Mouse (Mus musculus) inflammation-experienced regulatory T-cells, adult 6 months (primary cell): ENCODE measurements at regions not wholly inside any gene's neighbourhood (a gene's known extent, or its start where the extent isn't known, plus 50 kb on each side); places are given as distances from the start of the nearest gene placed in this dataset.

ENCODE experiments used
- ATAC-seq: one replicate; pipeline ENCODE4 v1.8.0; 2017

GRCm38 (mm10) chr11:63630336-63630735 lies 291.8 kb downstream of the Hs3st3b1 start:
- no peak for ATAC-seq

- no peak for ATAC-seq
Measured at GRCm38 (mm10) chr11:63657057-63657456, 265.0 kb downstream of the Hs3st3b1 start.

GRCm38 (mm10) chr11:63665268-63665934 lies 256.7 kb downstream of the Hs3st3b1 start:
- no peak for ATAC-seq

- ATAC-seq, result no peak
Measured at GRCm38 (mm10) chr11:63670477-63670876, 251.6 kb downstream of the Hs3st3b1 start.

DNA sequence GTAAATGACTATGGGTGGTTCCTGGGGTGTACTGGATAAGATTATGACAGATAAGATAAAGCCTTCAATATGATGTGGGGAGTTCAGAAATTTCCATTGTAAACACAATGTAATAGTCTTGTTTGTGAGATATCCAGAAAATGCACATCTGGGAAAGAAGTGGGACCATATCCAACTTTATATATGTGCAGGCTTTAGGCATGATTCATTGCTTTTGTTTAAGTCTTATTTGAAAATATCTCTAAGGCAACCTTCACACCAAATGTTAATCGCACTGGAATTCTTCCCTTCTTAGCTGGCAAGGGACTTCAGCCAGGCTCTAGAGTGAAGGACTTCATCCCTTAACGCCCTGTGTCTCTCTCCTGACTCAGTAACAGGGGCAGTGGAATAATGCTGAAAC lies 250.3 kb downstream of the Hs3st3b1 start:
- no peak for ATAC-seq

- ATAC-seq, result no peak
Measured at GRCm38 (mm10) chr11:63677921-63678320, 244.2 kb downstream of the Hs3st3b1 start.

GRCm38 (mm10) chr11:63678382-63678905 lies 243.6 kb downstream of the Hs3st3b1 start:
- no peak for ATAC-seq

DNA sequence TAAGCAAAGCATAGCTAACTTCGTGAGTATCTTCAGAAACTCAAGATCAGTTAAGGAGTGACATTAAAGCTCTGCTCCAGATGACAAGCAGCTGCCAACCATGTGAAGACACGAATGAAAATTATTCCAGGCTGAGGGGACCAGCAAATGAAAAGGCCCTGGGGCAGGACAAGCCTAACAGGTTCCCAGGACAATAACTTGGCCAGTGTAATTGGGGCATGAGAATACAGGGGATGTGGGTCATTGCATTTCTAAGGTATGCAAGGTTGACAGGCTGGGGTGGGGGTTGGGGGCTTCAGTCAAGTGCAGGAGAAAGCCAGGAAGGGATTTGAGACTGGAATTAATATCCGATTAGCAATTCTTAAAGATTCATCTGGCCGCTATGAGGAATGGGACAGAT lies 242.6 kb downstream of the Hs3st3b1 start:
- no peak for ATAC-seq

GRCm38 (mm10) chr11:63684228-63684980 lies 237.7 kb downstream of the Hs3st3b1 start:
- no peak for ATAC-seq

DNA sequence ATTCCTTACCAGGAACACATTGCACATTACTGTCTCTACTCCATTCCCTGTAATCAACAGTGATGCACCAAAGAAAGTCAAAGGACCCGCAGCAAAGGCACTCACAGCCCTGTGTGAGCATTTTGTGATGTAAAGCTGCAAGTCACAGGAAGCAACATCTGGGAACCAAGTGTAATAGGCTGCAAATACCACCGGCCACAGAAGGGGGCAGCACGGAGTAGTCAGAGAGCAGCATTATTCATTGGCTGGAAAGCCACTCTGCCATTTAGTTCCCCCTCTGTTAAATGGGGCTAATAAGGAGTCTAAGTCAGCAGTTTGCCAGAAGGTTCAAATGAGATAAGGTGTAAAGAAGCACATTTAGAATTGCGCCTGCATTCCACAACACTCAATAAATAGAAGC lies 231.0 kb downstream of the Hs3st3b1 start:
- ATAC-seq, result no peak

DNA sequence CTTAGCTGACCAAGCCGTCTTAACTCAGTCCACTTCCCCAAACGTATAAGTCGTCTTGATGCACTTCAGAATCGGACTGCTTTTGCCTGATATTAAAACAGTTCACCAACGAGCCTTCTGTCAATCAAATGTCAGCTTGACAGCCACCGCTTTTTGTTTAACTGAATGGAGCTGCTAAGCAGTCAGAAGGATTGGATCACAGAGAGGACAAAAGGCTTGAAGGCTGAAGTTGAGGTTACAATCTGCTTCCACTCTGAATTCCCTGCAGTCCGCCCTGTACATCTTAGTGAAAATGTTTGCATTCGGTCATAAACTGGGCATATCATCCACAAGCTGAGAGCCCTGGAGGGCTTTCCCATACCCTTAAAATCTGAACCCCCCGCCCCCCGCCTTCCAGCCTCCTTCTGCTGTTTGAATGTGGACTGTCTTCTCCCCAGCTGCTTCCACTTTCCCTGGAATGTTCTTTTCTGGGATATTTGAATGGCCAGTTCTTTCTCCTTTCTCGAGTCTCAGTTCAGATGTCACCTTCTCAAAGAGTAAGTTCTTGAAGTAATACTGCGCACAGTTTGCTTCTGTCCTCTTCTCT lies 217.0 kb downstream of the Hs3st3b1 start:
- ATAC-seq, result no peak

- no peak for ATAC-seq
Measured at GRCm38 (mm10) chr11:63706057-63706456, 216.0 kb downstream of the Hs3st3b1 start.

DNA sequence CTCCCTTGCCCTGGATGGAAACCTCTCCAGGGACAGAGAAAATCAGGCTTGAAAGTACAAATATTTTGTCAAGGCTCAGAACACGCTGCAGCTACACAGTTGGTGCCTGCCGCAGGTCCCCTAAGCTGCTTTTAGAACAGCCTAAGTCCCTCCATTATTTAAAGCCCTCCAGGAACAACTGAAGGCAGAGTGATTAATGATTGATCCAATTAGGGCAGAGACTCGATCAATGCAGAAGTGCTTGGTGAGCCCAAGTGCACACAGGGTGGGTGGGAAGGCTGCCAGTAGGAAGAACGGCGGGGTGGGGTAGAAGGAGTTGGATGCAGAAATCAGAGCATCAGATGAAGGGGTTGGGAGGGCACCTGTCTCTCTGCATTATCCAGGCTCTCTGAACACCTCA lies 215.0 kb downstream of the Hs3st3b1 start:
- ATAC-seq, result no peak

GRCm38 (mm10) chr11:63708412-63708811 lies 213.7 kb downstream of the Hs3st3b1 start:
- ATAC-seq, result no peak

DNA sequence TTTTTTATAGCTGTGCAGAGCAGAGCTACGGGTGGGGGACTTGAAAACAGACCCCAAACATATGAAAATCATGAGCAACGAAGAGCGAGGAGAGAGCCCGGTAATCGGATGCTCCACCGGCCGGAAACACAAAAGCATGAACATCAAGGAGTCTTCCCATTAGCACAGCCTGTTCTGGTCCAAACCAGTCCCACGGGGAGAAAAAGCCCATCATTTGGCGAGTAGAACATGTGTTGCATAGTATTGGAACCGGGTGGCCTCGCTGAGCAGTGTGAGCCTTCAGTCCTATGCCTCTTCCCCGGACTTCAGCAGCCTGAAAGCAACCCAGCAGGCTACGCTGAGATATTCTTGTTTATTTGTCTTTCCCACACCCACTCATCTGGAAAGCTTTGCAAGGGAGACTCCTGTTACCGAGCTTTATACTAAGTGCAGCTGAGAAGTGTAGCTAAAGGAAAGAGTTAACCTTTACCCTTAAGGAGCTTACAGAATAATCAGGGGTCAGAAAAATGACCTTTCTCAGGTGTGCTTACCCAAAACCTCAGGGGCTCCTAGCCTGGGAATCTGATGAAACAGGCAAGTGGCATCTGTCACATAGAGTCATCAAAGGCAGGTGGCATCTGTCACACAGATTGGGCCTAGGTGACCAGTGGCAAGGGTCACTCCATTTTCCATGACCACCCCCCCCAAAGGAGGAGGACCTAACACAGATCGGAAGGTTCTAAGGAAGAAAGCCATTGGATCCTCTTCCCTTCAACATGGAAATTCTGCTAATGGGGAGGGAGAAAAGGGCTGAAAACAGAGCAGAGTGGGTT lies 209.8 kb downstream of the Hs3st3b1 start:
- ATAC-seq, result no peak

DNA sequence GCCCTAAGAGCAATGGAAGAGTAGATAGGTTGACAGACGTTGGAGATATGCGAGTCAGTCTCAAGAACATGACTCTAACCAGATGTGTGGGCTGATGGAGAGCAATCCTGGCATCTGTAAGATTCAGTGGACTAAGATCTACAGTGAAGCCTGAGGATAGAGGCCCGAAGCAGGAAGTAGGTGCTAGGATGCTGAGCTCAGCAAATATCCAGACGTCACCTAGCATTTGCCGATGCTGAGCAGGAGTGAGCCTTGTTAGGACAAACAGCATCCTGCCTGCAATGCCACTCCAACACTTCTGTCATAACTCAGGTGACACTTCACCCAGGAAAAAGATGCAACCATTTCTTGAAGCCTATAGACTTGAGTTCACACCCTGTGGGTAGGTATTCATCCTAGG lies 199.8 kb downstream of the Hs3st3b1 start:
- ATAC-seq, result no peak

- no peak for ATAC-seq
Measured at GRCm38 (mm10) chr11:63730880-63731279, 191.2 kb downstream of the Hs3st3b1 start.

DNA sequence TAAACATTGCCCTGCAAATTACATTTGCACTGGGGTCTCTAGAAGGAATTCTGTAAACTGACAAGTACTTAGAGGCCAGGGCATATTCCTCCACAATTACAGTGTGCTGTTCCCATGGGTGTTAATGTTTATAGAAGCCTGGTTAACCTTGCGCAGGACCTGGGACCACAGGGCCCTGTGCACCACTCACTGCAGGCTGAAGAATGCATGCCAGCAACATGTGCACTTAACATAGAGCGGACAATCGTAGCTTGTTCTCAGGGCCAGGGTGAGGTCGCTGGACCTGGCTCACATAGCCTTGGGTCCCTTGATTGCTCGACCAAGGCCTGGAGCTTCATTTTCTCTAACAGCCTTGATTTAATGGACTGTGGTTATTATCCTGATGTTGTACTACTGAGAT lies 168.8 kb downstream of the Hs3st3b1 start:
- no peak for ATAC-seq

DNA sequence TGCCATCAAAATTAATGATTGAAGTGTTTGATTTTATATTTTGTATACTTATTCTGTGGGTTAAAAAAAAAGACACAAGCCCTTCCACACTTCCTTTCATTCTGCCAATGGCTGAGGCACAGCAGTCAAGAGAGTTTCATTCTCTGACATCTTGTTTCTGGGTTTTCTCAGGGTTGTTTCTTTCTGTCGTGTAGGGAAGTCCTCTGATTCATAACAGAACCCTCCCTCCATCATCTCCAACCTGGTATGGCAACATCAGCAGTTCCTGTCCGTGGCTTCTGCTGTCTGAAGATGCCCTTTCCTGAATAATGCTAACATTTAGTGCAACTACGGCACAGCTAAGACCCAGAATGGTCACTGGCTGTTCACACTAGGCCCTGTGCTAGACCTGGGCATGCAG lies 167.3 kb downstream of the Hs3st3b1 start:
- ATAC-seq, result no peak

DNA sequence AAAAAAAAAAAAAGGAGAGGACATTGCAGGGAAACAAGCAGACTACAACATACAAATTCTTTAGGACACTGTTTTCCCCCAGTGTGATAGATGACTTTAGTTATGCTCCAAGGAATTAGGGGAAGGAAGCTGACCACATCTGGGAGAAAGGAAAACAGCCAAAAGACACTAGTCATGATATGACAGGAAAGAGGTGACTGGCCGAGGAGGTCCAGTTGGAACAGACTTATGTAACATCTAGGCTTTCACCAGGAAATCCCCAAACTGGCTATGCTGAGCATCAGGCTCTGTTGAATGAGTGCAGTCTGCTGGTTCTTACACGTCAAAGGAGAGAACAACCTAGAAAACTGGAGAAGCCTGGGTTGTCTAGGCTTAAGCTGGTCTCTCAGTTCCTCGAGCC lies 163.8 kb downstream of the Hs3st3b1 start:
- ATAC-seq, result no peak

GRCm38 (mm10) chr11:63761561-63761960 lies 160.5 kb downstream of the Hs3st3b1 start:
- no peak for ATAC-seq

DNA sequence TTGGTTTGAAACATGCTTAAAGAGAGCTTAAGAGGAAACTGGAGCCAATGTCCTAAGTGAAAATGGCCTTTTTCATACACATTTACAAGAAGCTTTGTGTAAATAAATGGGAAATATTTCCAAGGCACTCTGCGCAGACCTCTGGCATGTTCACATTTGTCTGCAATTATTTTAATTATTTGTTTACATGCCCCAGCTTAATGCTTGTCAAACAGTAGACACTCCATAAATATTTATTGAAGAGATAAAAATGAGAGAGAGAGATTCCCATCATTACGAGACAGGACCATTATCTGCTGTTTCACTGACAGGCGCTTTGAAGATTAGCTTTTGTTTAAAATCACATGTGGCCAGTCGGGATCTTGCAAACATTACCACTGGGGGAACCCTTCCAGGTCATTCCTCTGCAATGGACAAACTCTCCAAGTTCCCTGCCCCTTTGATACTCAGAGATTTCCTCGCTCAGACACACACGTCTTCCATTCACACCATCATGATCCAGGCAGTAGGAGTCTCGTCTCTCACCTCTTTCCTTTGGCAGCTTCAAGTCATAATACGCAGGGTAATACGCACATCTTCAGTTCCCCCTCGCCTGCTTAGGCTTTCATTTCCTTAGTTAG lies 154.3 kb downstream of the Hs3st3b1 start:
- ATAC-seq, result no peak
